Mouse (Mus musculus): ENCODE data around the gene Smndc1. TPM values are rescaled to one million over a fixed set of nuclear protein-coding genes. Genes with fewer than 3 reads are reported as not detected.

Gene Smndc1
- polyA plus RNA-seq (2015; fragmentation: Nextera tagmentation; extraction: Ambion mirVana) = 25.5 and 28.0 TPM in 2 replicates

DNA sequence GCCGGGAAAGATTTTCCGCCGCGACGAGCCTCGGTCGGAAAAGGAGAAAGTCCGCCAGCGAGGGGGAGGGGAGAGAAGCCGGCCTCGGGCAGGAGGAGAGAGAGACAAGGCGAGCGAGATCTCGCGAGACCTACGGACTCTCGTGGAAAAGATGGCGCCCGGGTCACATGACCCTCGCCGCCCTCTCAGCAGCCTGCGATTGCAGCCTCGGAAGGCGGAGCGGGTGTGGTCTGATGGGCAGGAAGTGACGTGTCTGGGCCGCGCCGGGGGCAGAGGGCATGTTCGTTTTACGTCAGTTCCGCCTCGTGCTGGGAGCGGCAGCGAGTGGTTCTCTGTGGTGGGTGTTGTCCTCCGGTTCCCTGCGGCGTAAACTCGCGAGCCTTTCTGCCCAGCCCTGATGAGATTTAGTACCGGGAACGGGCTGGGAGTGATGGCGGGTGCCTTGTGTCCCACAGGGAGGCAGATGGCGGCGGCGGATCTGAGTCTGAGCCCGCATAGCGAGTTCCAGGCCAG, at the start of gene Smndc1:
Smndc1 (minus strand) TSS at position 84 of the 513 bp plus-strand sequence.
- WGBS = under 1% methylated on average over 48 of the region's 48 CpGs
- Histone ChIP-seq H3K27ac (ENCODE audit: low read length) (peak within 1 kb of the TSS; percentile 98), H3K27me3 (ENCODE audit: control insufficient read depth, insufficient read depth, low read length) (no peaks in the 10 kb centered on the region), H3K9me3 (replicated peaks; ENCODE audit: control insufficient read depth, low read length) (no peaks in the 10 kb centered on the region), H3K4me2 (ENCODE audit: low read depth, low read length) (peak within 1 kb of the TSS; percentile 78), H3K4me3 (ENCODE audit: low read length) (peak within 1 kb of the TSS; percentile 99), H3K9ac (ENCODE audit: low read length) (peak within 1 kb of the TSS; percentile 96), H3K4me1 (ENCODE audit: control insufficient read depth, insufficient read depth, low read length) (peaks cover 18% of the 10 kb centered on the region), H3K36me3 (ENCODE audit: control insufficient read depth, insufficient read depth) (peaks cover 9% of the 10 kb centered on the region)
- ATAC-seq (replicated peaks; ENCODE audit: extremely low read depth, insufficient read depth, low FRiP score) = peak; percentile 98

DNA sequence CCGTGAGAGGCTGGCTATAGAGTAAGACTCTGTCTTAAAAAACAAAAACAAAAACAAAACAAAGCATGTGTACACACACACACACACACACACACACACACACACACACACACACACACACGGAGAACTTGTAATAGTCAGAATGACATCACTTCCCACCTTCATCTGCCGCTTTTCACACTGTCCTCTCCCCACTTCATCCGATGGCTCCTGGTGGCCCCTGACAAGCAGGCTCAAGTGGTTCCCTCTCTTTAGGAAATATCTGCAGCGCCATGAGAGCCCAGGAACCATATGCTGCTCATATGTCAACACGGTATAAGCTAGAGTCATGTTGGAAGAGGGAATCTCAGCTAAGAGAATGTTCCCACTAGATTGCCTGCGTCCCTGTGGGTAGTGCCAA, 49.0 kb upstream of the Smndc1 start:
- WGBS = 45% methylated on average over 7 of the region's 7 CpGs
- Histone ChIP-seq H3K4me3 (ENCODE audit: low read length) (no peak overlapping the region), H3K27me3 (ENCODE audit: control insufficient read depth, insufficient read depth, low read length) (no peaks in the 10 kb centered on the region), H3K27ac (ENCODE audit: low read length) (no peak overlapping the region), H3K9me3 (replicated peaks; ENCODE audit: control insufficient read depth, low read length) (no peaks in the 10 kb centered on the region), H3K9ac (ENCODE audit: low read length) (no peak overlapping the region), H3K4me1 (ENCODE audit: control insufficient read depth, insufficient read depth, low read length) (peaks cover 20% of the 10 kb centered on the region), H3K36me3 (ENCODE audit: control insufficient read depth, insufficient read depth) (no peaks in the 10 kb centered on the region), H3K4me2 (ENCODE audit: low read depth, low read length) (no peak overlapping the region)
- ATAC-seq (replicated peaks; ENCODE audit: extremely low read depth, insufficient read depth, low FRiP score) = no peak

DNA sequence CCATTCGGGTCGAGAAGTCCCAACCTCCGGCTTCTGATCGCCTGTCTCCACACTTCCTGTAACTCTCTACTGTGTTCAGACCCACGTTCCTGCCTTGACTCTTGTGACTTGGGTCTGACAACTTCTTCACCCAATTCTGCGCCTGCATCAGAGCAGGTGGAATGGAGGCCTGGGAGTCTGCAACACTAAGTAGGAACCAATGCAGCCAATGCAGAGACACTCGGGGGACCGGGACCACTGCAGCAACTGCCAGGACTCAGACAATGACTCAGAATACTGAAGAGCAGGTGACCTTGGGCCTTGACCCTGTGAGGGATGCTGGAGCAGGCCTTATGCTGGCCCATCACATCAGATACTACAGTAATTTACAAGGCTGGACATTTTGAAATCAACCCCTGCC, 47.6 kb upstream of the Smndc1 start:
- 80% methylated on average over 8 of the region's 8 CpGs for WGBS
- Histone ChIP-seq H3K4me3 (ENCODE audit: low read length) (no peak overlapping the region), H3K4me1 (ENCODE audit: control insufficient read depth, insufficient read depth, low read length) (peaks cover 20% of the 10 kb centered on the region), H3K27me3 (ENCODE audit: control insufficient read depth, insufficient read depth, low read length) (no peaks in the 10 kb centered on the region), H3K4me2 (ENCODE audit: low read depth, low read length) (no peak overlapping the region), H3K9ac (ENCODE audit: low read length) (no peak overlapping the region), H3K9me3 (replicated peaks; ENCODE audit: control insufficient read depth, low read length) (no peaks in the 10 kb centered on the region), H3K27ac (ENCODE audit: low read length) (0 out of 2 replicates have a peak overlapping the region, but pooled peaks have one; percentile 43), H3K36me3 (ENCODE audit: control insufficient read depth, insufficient read depth) (no peaks in the 10 kb centered on the region)
- no peak for ATAC-seq (replicated peaks; ENCODE audit: extremely low read depth, insufficient read depth, low FRiP score)

DNA sequence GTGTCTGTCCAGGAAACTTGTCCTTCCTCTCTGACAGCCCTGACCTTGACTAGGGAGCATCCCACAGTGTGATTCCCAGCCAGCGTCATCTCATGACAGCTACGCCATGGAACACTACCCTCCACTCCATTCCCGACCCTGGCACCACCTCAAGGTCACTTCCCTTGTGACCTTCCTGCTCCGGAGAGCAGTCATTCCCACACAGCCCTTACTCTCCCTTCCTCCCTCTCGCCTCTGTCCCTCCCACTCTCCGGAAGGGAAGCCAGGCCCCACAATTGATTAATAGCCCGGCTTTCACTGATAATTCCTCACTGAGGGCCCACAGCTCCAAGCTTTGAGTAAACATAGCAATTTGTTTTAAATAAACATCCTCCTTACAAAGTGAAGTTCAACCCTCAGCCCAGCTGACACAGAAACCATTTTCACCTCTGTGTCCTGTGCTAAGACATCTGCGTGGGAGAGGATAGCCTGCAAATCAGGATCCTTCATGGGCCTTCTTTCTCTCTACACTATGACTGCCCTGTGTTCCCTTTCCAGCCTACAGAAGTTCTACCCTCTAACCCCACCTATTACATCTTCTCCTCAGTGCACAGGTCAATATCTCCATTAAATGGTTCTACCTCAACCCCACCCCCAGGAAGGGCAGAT, 47.1 kb upstream of the Smndc1 start:
- ATAC-seq (replicated peaks; ENCODE audit: extremely low read depth, insufficient read depth, low FRiP score) = peak; percentile 67
- WGBS = 20% methylated on average over 8 of the region's 8 CpGs
- H3K9me3 ChIP-seq (replicated peaks; ENCODE audit: control insufficient read depth, low read length) = no peaks in the 10 kb centered on the region

DNA sequence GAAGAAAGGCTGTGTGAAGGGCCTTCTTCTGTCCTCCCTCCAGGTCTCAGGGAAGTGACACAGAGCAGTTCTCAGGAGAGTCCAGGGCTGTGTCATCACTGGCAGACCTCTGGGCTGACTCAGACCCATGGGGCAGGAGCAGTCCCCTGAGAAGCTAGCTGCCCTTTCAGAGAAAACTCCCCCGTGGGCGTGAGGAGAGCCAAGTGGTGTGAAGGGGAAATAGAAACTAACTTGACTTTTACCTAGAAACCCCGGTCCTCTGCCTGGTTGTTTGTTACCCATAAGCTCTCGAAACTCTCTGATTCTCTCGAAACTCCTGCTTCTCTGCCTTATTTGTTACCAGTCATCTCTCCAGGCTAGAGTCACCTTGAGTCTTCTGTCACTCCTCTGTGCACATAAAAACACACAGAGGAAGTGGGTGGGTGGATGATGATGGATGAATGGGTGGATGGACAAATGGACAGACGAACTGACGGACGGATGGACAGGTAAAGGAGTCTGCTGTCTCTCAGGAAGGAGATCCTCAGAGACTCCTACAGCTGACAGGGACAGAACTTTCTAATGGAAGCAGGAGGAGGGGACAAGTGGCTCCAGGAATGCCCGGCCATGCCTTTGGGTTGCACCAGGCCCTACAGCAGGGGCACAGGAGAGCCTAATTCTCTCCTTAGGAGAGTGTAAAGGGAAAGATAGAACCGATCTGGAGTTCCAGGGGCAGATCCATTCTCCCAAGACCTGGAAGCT, 43.7 kb upstream of the Smndc1 start:
- no peak overlapping the region for H3K9ac ChIP-seq (ENCODE audit: low read length)
- H3K27me3 ChIP-seq (ENCODE audit: control insufficient read depth, insufficient read depth, low read length) = no peaks in the 10 kb centered on the region
- WGBS = 71% methylated on average over 10 of the region's 10 CpGs
- no peak overlapping the region for H3K4me2 ChIP-seq (ENCODE audit: low read depth, low read length)
- no peaks in the 10 kb centered on the region for H3K36me3 ChIP-seq (ENCODE audit: control insufficient read depth, insufficient read depth)
- ATAC-seq (replicated peaks; ENCODE audit: extremely low read depth, insufficient read depth, low FRiP score) = no peak
- no peak overlapping the region for H3K27ac ChIP-seq (ENCODE audit: low read length)
- peaks cover 12% of the 10 kb centered on the region for H3K4me1 ChIP-seq (ENCODE audit: control insufficient read depth, insufficient read depth, low read length)
- no peak overlapping the region for H3K4me3 ChIP-seq (ENCODE audit: low read length)
- H3K9me3 ChIP-seq (replicated peaks; ENCODE audit: control insufficient read depth, low read length) = no peaks in the 10 kb centered on the region

More for the DNA sequence above, 47.1 kb upstream of the Smndc1 start:
- Histone ChIP-seq H3K27ac (ENCODE audit: low read length) (0 out of 2 replicates have a peak overlapping the region, but pooled peaks have one; percentile 43), H3K9ac (ENCODE audit: low read length) (no peak overlapping the region), H3K4me1 (ENCODE audit: control insufficient read depth, insufficient read depth, low read length) (peaks cover 20% of the 10 kb centered on the region), H3K27me3 (ENCODE audit: control insufficient read depth, insufficient read depth, low read length) (no peaks in the 10 kb centered on the region), H3K4me2 (ENCODE audit: low read depth, low read length) (no peak overlapping the region), H3K36me3 (ENCODE audit: control insufficient read depth, insufficient read depth) (no peaks in the 10 kb centered on the region), H3K4me3 (ENCODE audit: low read length) (no peak overlapping the region)

DNA sequence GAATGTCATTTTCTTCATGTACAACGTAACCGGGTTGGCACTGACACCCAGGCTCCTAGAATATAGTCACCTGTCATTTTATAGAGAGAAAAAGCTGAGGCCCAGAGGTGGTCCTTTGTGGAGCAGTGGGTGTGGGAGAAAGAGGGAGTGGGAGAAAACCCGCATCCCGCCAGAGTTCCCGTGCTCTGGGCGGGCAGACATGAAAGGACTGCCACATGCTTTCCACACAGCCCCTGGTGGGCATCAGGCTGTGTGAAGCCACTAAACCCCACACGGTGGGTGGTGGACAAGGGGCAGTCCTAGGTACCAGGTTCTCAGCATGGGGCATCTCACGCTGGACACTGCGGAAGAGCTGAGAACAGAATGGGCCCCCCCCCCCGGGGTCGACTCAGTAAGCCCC, 40.6 kb upstream of the Smndc1 start:
- no peaks in the 10 kb centered on the region for H3K27me3 ChIP-seq (ENCODE audit: control insufficient read depth, insufficient read depth, low read length)
- WGBS = 85% methylated on average over 11 of the region's 11 CpGs
- H3K9me3 ChIP-seq (replicated peaks; ENCODE audit: control insufficient read depth, low read length) = no peaks in the 10 kb centered on the region
- no peaks in the 10 kb centered on the region for H3K36me3 ChIP-seq (ENCODE audit: control insufficient read depth, insufficient read depth)
- H3K4me3 ChIP-seq (ENCODE audit: low read length) = no peak overlapping the region
- no peak overlapping the region for H3K4me2 ChIP-seq (ENCODE audit: low read depth, low read length)
- H3K9ac ChIP-seq (ENCODE audit: low read length) = no peak overlapping the region
- H3K27ac ChIP-seq (ENCODE audit: low read length) = no peak overlapping the region
- ATAC-seq (replicated peaks; ENCODE audit: extremely low read depth, insufficient read depth, low FRiP score) = no peak
- H3K4me1 ChIP-seq (ENCODE audit: control insufficient read depth, insufficient read depth, low read length) = peaks cover 11% of the 10 kb centered on the region

DNA sequence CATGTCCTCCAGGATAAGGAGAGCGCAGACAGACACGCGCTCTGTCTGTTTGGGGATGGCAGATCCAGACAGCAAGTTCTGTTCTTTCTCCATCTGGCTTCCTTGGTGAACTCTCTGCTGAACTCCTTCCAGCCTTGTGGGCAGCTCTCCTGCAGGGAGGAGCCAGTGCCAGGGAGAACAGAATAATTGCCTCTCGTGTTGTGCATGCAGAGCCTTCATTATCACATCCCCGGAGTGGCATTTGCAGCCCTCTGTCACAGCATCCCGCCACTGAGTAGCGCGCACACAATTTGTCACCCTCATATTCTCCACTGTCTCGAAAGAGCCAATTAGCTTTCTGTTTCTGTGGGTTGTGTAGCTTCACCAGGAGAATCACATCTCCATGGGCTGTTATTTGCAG, 40.0 kb upstream of the Smndc1 start:
- no peaks in the 10 kb centered on the region for H3K27me3 ChIP-seq (ENCODE audit: control insufficient read depth, insufficient read depth, low read length)
- no peak overlapping the region for H3K4me3 ChIP-seq (ENCODE audit: low read length)
- 65% methylated on average over 9 of the region's 9 CpGs for WGBS
- no peaks in the 10 kb centered on the region for H3K36me3 ChIP-seq (ENCODE audit: control insufficient read depth, insufficient read depth)
- no peak for ATAC-seq (replicated peaks; ENCODE audit: extremely low read depth, insufficient read depth, low FRiP score)
- H3K27ac ChIP-seq (ENCODE audit: low read length) = no peak overlapping the region
- peaks cover 11% of the 10 kb centered on the region for H3K4me1 ChIP-seq (ENCODE audit: control insufficient read depth, insufficient read depth, low read length)
- no peaks in the 10 kb centered on the region for H3K9me3 ChIP-seq (replicated peaks; ENCODE audit: control insufficient read depth, low read length)
- no peak overlapping the region for H3K9ac ChIP-seq (ENCODE audit: low read length)
- H3K4me2 ChIP-seq (ENCODE audit: low read depth, low read length) = no peak overlapping the region

DNA sequence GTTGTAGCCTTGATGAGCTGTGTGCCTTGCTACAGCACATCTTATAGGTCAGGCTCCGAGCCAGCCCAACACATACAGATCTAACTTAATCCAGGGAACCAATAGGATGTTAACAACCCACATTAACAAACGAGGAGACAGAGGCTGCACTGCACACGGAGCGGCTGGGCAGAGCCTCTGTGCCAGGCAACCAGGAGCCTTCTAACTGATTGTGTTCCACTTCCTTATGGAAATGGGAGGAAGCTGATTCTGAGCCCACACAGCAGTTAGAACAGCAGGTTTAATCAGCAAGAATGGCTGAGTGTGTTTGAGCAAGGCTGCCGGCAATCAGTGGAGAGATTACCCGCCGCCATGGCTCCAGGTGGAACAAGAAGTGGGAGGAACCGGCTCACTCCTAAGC, 37.4 kb upstream of the Smndc1 start:
- Histone ChIP-seq H3K27ac (ENCODE audit: low read length) (no peak overlapping the region), H3K4me2 (ENCODE audit: low read depth, low read length) (no peak overlapping the region; the same call in 1 of the 2 replicates), H3K9ac (ENCODE audit: low read length) (no peak overlapping the region), H3K27me3 (ENCODE audit: control insufficient read depth, insufficient read depth, low read length) (no peaks in the 10 kb centered on the region), H3K36me3 (ENCODE audit: control insufficient read depth, insufficient read depth) (no peaks in the 10 kb centered on the region), H3K4me1 (ENCODE audit: control insufficient read depth, insufficient read depth, low read length) (peaks cover 15% of the 10 kb centered on the region), H3K4me3 (ENCODE audit: low read length) (no peak overlapping the region), H3K9me3 (replicated peaks; ENCODE audit: control insufficient read depth, low read length) (no peaks in the 10 kb centered on the region)
- WGBS = 41% methylated on average over 8 of the region's 8 CpGs
- ATAC-seq (replicated peaks; ENCODE audit: extremely low read depth, insufficient read depth, low FRiP score) = no peak; the same call in 1 of the 2 replicates

DNA sequence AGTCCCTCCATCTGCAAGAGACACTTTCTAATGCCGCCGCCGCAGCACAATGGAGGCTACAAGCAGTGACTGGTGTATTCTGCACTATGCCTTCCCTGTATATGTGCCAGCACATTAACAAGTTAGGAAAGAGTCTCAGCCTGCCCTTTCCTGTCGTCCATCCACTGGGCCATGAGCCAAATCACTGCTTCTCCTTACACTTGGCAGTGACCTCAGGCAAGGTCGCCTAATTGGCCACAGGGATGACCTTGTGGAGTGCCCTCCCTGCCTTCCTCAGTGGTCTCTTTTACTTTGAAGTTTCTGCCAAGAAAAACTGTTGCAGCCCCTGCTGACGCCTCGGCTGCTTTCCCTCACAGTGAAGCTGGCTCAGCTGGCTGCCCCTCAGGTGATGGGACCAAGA, 37.0 kb upstream of the Smndc1 start:
- Histone ChIP-seq H3K9ac (ENCODE audit: low read length) (no peak overlapping the region), H3K9me3 (replicated peaks; ENCODE audit: control insufficient read depth, low read length) (no peaks in the 10 kb centered on the region), H3K27me3 (ENCODE audit: control insufficient read depth, insufficient read depth, low read length) (no peaks in the 10 kb centered on the region), H3K27ac (ENCODE audit: low read length) (no peak overlapping the region), H3K4me1 (ENCODE audit: control insufficient read depth, insufficient read depth, low read length) (peaks cover 15% of the 10 kb centered on the region), H3K4me2 (ENCODE audit: low read depth, low read length) (no peak overlapping the region), H3K4me3 (ENCODE audit: low read length) (no peak overlapping the region), H3K36me3 (ENCODE audit: control insufficient read depth, insufficient read depth) (no peaks in the 10 kb centered on the region)
- 43% methylated on average over 7 of the region's 7 CpGs for WGBS
- no peak; the same call in 1 of the 2 replicates for ATAC-seq (replicated peaks; ENCODE audit: extremely low read depth, insufficient read depth, low FRiP score)

Measured in heart, embryonic 16.5 days (tissue).